ENCODE assay signal across 32 mouse cellular contexts in the genomic region with DNA sequence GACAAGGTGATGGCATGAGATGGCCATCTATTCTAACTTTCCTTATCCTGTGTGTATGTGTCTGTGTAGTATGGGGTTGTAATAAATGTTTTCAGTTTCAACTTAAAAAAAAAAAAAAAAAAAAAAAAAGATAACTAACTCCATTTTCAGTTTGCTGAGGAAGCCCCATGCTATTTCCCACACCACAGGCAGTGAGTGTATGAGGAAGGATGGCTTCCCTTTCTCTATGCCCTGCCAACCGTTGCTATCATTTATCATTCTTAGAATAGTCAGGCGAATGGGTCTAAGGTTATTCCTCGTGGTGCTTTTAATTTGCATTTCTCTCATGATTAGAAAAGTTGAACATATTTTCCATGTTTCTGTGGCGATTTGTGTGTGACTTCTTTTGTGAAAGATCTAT. TPM values are rescaled to one million over a fixed set of nuclear protein-coding genes. Genes with fewer than 3 reads are reported as not detected.
DNase-seq lines count a peak whose midpoint lies in the region; ATAC-seq and TF ChIP-seq lines count a peak whose summit lies in the region.
"Had no signal": no experiment of that assay in that cellular context is flagged by ENCODE, and none has a peak within 500 bp of the region (broad histone marks: within the 10 kb centered on the region; RNA-seq: fewer than 3 reads in every experiment).

No protein-coding gene starts in this region.

- 69% methylated on average over 4 of the region's 4 CpGs for WGBS in hindbrain, embryonic 14.5 days

- peak; percentile 42 for ATAC-seq in CD4-positive, CD25-positive, alpha-beta regulatory T cell, adult 4 months
- ATAC-seq in common myeloid progenitor, adult 5-6 weeks (replicated peaks; ENCODE audit: low read depth, poor library complexity, severe bottlenecking), result peak; percentile 64
- ATAC-seq in neutrophil, adult 5-6 weeks (ENCODE audit: extremely low read depth, insufficient number of reproducible peaks, low FRiP score, poor library complexity, severe bottlenecking), result 0 out of 2 replicates have a peak, but pooled peaks have one; percentile 9
- ATAC-seq in hindbrain, embryonic 14.5 days (ENCODE audit: low FRiP score), result no peak
- ATAC-seq: forebrain, embryonic 14.5 days; forebrain, postnatal 0 days; hindbrain, embryonic 16.5 days; intestine, postnatal 0 days had no signal

- no peaks in the 10 kb centered on the region for H3K36me3 ChIP-seq in hindbrain, embryonic 14.5 days (replicated peaks; ENCODE audit: control insufficient read depth, insufficient read depth)
- H3K36me3 ChIP-seq: embryonic facial prominence, embryonic 12.5 days; embryonic facial prominence, embryonic 15.5 days; heart, embryonic 10.5 days; heart, embryonic 13.5 days; hindbrain, embryonic 12.5 days had no signal

- peak; percentile 35 for DNase-seq in induced T-regulatory cell, adult 2 months (ENCODE audit: low read depth)
- DNase-seq in embryo, embryonic 10 days (ENCODE audit: low spot score), result no peak
- no peak for DNase-seq in hindbrain, embryonic 14.5 days (ENCODE audit: low spot score)
- no peak for DNase-seq in layer of hippocampus, adult 2 months (ENCODE audit: low spot score in 2 of 2)
- DNase-seq: adrenal gland, adult 8-10 months; B cell, adult 2 months; cerebellum, adult 11-12 months; cerebellum, adult 8-10 months; cerebellum, postnatal 10 days; cerebellum, postnatal 36 days; forebrain, postnatal 0 days; gastrocnemius, adult 2 months; gastrocnemius, postnatal 25 days; heart, adult 2 months; heart, postnatal 14 days; heart, postnatal 4 days had no signal

- H3K4me2 ChIP-seq in hindbrain, embryonic 14.5 days (replicated peaks), result no peak overlapping the region
- H3K4me2 ChIP-seq: embryonic facial prominence, embryonic 12.5 days; embryonic facial prominence, embryonic 15.5 days; heart, embryonic 13.5 days; hindbrain, embryonic 12.5 days had no signal

- no peaks in the 10 kb centered on the region for H3K4me1 ChIP-seq in hindbrain, embryonic 14.5 days (replicated peaks; ENCODE audit: control insufficient read depth, insufficient read depth, low read length)
- H3K4me1 ChIP-seq: embryonic facial prominence, embryonic 12.5 days; embryonic facial prominence, embryonic 15.5 days; heart, embryonic 10.5 days; heart, embryonic 13.5 days; hindbrain, embryonic 12.5 days had no signal

- TF ChIP-seq CTCF in layer of hippocampus, adult 2 months (conservative IDR thresholded peaks at IDR 0.05), result no peak

- no peaks in the 10 kb centered on the region for H3K27me3 ChIP-seq in hindbrain, embryonic 14.5 days (ENCODE audit: control insufficient read depth, insufficient read depth, low read length)
- H3K27me3 ChIP-seq: embryonic facial prominence, embryonic 12.5 days; embryonic facial prominence, embryonic 15.5 days; heart, embryonic 13.5 days; hindbrain, embryonic 12.5 days had no signal

- H3K4me3 ChIP-seq in hindbrain, embryonic 14.5 days (replicated peaks; ENCODE audit: low read length), result no peak overlapping the region
- H3K4me3 ChIP-seq in layer of hippocampus, adult 2 months, result no peak overlapping the region
- H3K4me3 ChIP-seq: embryonic facial prominence, embryonic 12.5 days; embryonic facial prominence, embryonic 15.5 days; gastrocnemius, adult 2 months; heart, adult 2 months; heart, embryonic 10.5 days; heart, embryonic 13.5 days; hindbrain, embryonic 12.5 days had no signal

- no peak overlapping the region for H3K27ac ChIP-seq in hindbrain, embryonic 14.5 days
- H3K27ac ChIP-seq in layer of hippocampus, adult 2 months, result no peak overlapping the region
- H3K27ac ChIP-seq: embryonic facial prominence, embryonic 12.5 days; embryonic facial prominence, embryonic 15.5 days; gastrocnemius, adult 2 months; heart, adult 2 months; heart, embryonic 10.5 days; heart, embryonic 13.5 days; hindbrain, embryonic 12.5 days had no signal

- no peaks in the 10 kb centered on the region for H3K9me3 ChIP-seq in hindbrain, embryonic 14.5 days (ENCODE audit: control insufficient read depth, low read length)
- H3K9me3 ChIP-seq: embryonic facial prominence, embryonic 12.5 days; embryonic facial prominence, embryonic 15.5 days; heart, embryonic 10.5 days; heart, embryonic 13.5 days; hindbrain, embryonic 12.5 days had no signal

- H3K9ac ChIP-seq in hindbrain, embryonic 14.5 days, result no peak overlapping the region
- H3K9ac ChIP-seq: embryonic facial prominence, embryonic 12.5 days; embryonic facial prominence, embryonic 15.5 days; forebrain, postnatal 0 days; heart, embryonic 13.5 days; hindbrain, embryonic 12.5 days had no signal

RNA-seq across cellular contexts. Expression of gene Ermn, which starts 58.4 kb away (rescaled TPM):
- polyA plus RNA-seq in CD4-positive, CD25-positive, alpha-beta regulatory T cell, adult 4 months (2017; shearing (Covaris generic)), result under 1 TPM in 1 of 2 experiments, not detected in 1; 0.17 TPM
- total RNA-seq in common myeloid progenitor, adult 5-6 weeks (2017), result not detected in 2 replicates
- not detected in 2 replicates for total RNA-seq in neutrophil, adult 5-6 weeks (2017)
- 0.76 and 1.2 TPM in 2 replicates for polyA plus RNA-seq in hindbrain, embryonic 14.5 days (2014; fragmentation: Nextera tagmentation; extraction: Ambion mirVana)
- 10 to 100 TPM; 24.4 to 24.6 TPM for total RNA-seq in layer of hippocampus, adult 2 months (2021)
- total RNA-seq: adrenal gland, adult 8-10 months; adrenal gland, postnatal 4 days; gastrocnemius, adult 2 months; gastrocnemius, postnatal 25 days; heart, adult 2 months; heart, postnatal 14 days; heart, postnatal 4 days; MEL had no signal
- polyA plus RNA-seq: gonadal fat pad, adult 2 months; heart, adult 2 months; heart, embryonic 10.5 days; heart, embryonic 13.5 days; heart, embryonic 16.5 days; intestine, embryonic 14.5 days had no signal

Comparison
In these comparisons a context has a peak if more than half of its experiments do, and no peak if none do; other contexts are left out.
1. RNA of gene Ermn, which starts 58.4 kb away (total RNA-seq): 24.4 to 24.6 TPM in layer of hippocampus, adult 2 months; not detected in common myeloid progenitor, adult 5-6 weeks and not detected in neutrophil, adult 5-6 weeks; every median in the first group is over 10 times any median in the second.